Mouse (Mus musculus): Measurements from ENCODE around the gene 5031439G07Rik. TPM values are rescaled to one million over a fixed set of nuclear protein-coding genes. Genes with fewer than 3 reads are reported as not detected.
"Not testable (repeated sequence)": the region's sequence is repeated elsewhere in the genome, so short reads cannot be mapped to it uniquely, and the experiment has no call there.

5031439G07Rik gene
- polyA plus RNA-seq, 1 experiment from 2014 or later: 10.7 TPM

- WGBS: 76% methylated on average over 1 of the region's 1 CpGs
- Histone ChIP-seq H3K27ac (no peak overlapping the region), H3K4me1 (0 out of 2 replicates have a peak, but pooled peaks cover 4% of the 10 kb centered on the region), H3K4me2 (replicated peaks) (no peak overlapping the region), H3K36me3 (no peaks in the 10 kb centered on the region), H3K4me3 (no peak overlapping the region), H3K9ac (no peak overlapping the region), H3K27me3 (no peaks in the 10 kb centered on the region), H3K9me3 (no peaks in the 10 kb centered on the region)
- no peak for ATAC-seq (ENCODE audit: insufficient number of reproducible peaks, insufficient read depth, low FRiP score, low TSS enrichment)
Measured at GRCm38 (mm10) chr15:84896664-84897063, 91.7 kb downstream of the 5031439G07Rik start.

- H3K27me3 ChIP-seq; H3K4me1 ChIP-seq; ATAC-seq (ENCODE audit: insufficient number of reproducible peaks, insufficient read depth, low FRiP score, low TSS enrichment); H3K4me2 ChIP-seq (replicated peaks); H3K9me3 ChIP-seq; H3K4me3 ChIP-seq; H3K36me3 ChIP-seq; H3K9ac ChIP-seq; H3K27ac ChIP-seq: not testable (repeated sequence)
- 72% methylated on average over 10 of the region's 10 CpGs for WGBS
Measured at GRCm38 (mm10) chr15:84896216-84896615, 92.1 kb downstream of the 5031439G07Rik start.

Small RNA genes within 50 kb of the gene (microRNA-seq; reads per million reads assigned to microRNA genes)
- 18.7 reads per million, percentile 33 among the genes with 10 or more reads in this experiment for gene Mir1249

Other genes starting within 250 kb of the 5031439G07Rik start
- 1.9 and 2.4 TPM in 2 replicates for gene Phf21b, start 132.5 kb downstream of the 5031439G07Rik start, polyA plus RNA-seq (2016; fragmentation: Nextera tagmentation; extraction: Ambion mirVana)
- 0.95 and 1.2 TPM in 2 replicates for gene Gm29666, start 68.5 kb downstream of the 5031439G07Rik start, polyA plus RNA-seq (2016; fragmentation: Nextera tagmentation; extraction: Ambion mirVana)
- 53.8 and 54.8 TPM in 2 replicates for gene Nup50, start 65.1 kb downstream of the 5031439G07Rik start, polyA plus RNA-seq (2016; fragmentation: Nextera tagmentation; extraction: Ambion mirVana)
- gene Upk3a, start 28.6 kb upstream of the 5031439G07Rik start, polyA plus RNA-seq (2016; fragmentation: Nextera tagmentation; extraction: Ambion mirVana): 0.34 and 0.35 TPM in 2 replicates
- gene Fam118a, start 40.4 kb upstream of the 5031439G07Rik start, polyA plus RNA-seq (2016; fragmentation: Nextera tagmentation; extraction: Ambion mirVana): 24.2 and 24.5 TPM in 2 replicates
- gene Smc1b, start 143.4 kb upstream of the 5031439G07Rik start, polyA plus RNA-seq (2016; fragmentation: Nextera tagmentation; extraction: Ambion mirVana): 0.22 and 0.31 TPM in 2 replicates
- gene Ribc2, start 143.5 kb upstream of the 5031439G07Rik start, polyA plus RNA-seq (2016; fragmentation: Nextera tagmentation; extraction: Ambion mirVana): 0.98 and 1.0 TPM in 2 replicates
- 236 and 250 TPM in 2 replicates for gene Fbln1, start 217.4 kb upstream of the 5031439G07Rik start, polyA plus RNA-seq (2016; fragmentation: Nextera tagmentation; extraction: Ambion mirVana)

Measured in embryonic facial prominence, embryonic 12.5 days (tissue).